Mouse (Mus musculus) neutrophil, adult 5-6 weeks (primary cell): ENCODE results near the gene Ocln. TPM values are rescaled to one million over a fixed set of nuclear protein-coding genes. Genes with fewer than 3 reads are reported as not detected.

Experiments
- ATAC-seq: fragments of 151-379, 151-347 bp; 2 replicates; pipeline ENCODE4 v1.8.0; 2017; ENCODE audit warnings: mild to moderate bottlenecking, moderate TSS enrichment; ENCODE audit not compliant: insufficient number of reproducible peaks, poor library complexity, low FRiP score, severe bottlenecking; ENCODE audit errors: extremely low read depth
- total RNA-seq: library from RNA; stranded (forward); fragments of 200-1000 nt; gene quantifications from 2 replicates; pipeline ENCODE4 v1.2.3, GENCODE M21; 2017

The Ocln gene
- 0.47 TPM in 1 of 2 replicates, not detected in the other for total RNA-seq

GRCm38 (mm10) chr13:100552369-100553041, at the start of gene Ocln:
Ocln (minus strand) TSS chr13:100552718.
- no peak for ATAC-seq

GRCm38 (mm10) chr13:100601034-100601433, 48.5 kb upstream of the Ocln start:
- no peak for ATAC-seq

DNA sequence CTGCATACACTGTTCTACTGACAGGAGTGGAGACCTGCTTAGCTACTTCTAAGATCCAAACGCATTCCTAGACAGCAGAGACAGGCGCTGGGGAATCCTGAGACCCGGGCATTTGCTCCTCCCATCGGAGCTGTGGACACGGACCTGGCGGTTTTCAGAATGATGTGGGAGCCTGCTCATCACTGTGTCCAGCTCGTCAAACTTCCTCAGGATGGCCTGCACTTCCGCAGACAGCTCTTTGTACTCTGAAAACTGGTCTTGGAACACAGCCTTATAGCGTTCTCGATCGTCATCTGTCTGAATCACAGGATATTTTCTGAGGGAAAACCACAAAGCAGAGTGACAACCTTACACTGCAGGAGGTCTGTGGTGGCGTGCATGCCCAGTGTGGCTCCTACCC, 47.8 kb upstream of the Ocln start:
- no peak for ATAC-seq

GRCm38 (mm10) chr13:100597284-100597683, 44.8 kb upstream of the Ocln start:
- no peak for ATAC-seq

GRCm38 (mm10) chr13:100595552-100595885, 43.0 kb upstream of the Ocln start:
- ATAC-seq, result no peak

- no peak for ATAC-seq
Observed at GRCm38 (mm10) chr13:100594838-100595551, 42.5 kb upstream of the Ocln start.

- peak; percentile 85 for ATAC-seq
Observed at GRCm38 (mm10) chr13:100594041-100594792, 41.7 kb upstream of the Ocln start.

- 0 out of 2 replicates have a peak, but pooled peaks have one; percentile 19 for ATAC-seq
Observed at GRCm38 (mm10) chr13:100588646-100589045, 36.1 kb upstream of the Ocln start.

GRCm38 (mm10) chr13:100582144-100582543, 29.6 kb upstream of the Ocln start:
- ATAC-seq, result no peak

GRCm38 (mm10) chr13:100581701-100582100, 29.2 kb upstream of the Ocln start:
- ATAC-seq, result no peak

DNA sequence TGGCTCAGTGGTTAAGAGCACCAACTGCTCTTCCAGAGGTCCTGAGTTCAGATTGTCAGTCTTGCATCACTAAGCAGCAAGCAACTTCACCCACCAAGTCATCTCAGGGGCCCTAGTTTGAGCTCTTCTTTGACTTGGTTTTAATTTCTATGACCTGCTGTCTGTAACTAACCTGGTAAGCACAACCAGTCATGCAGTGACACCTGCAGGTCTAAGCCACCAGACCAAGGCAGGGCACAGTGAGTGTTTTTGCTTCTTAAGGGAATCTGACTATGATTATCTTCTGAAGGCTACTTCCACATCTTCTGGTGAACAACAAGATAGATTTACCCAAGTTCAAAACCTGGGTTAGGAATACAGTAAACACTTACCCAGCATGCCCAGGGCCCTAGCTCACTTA, 27.4 kb upstream of the Ocln start:
- ATAC-seq, result no peak

DNA sequence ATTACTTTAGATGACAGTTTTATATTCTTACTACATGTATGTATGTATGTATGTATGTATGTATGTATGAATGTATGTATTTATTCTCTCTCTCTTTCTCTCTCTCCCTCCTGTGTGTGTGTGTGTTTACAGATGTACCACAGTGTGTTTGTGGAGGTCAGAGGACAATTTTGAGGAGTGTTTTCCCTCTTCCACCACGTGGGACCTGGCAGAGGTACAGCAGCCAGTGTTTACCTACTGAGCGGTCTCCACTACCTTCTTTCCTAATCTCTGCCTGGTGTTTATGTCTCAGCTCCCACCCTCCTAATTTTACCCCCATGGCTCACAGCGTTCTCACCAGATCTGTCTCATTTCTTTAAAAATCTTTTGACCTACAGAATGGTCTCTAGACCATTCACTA, 26.7 kb upstream of the Ocln start:
- ATAC-seq, result no peak

GRCm38 (mm10) chr13:100575950-100576349, 23.4 kb upstream of the Ocln start:
- peak; percentile 95 for ATAC-seq

DNA sequence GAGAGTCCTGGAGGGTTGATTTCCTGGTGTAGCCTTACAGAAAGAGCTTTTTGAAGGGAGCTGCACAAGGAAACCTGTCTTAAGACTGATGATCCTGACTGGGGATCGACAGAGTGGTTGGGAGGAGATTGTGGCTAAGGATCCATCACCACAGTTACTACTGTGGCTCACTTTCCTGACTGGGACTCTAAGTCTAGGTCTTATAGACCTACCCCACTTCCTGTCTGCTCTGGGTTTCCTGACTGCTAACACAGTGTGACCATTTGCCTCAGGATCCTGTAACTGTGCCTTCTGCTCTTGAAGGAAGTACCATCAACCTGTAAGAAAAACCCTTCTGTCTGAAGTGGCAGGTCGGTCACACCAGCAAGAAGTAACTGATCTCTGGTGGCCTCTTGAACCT, 18.2 kb upstream of the Ocln start:
- ATAC-seq, result no peak

DNA sequence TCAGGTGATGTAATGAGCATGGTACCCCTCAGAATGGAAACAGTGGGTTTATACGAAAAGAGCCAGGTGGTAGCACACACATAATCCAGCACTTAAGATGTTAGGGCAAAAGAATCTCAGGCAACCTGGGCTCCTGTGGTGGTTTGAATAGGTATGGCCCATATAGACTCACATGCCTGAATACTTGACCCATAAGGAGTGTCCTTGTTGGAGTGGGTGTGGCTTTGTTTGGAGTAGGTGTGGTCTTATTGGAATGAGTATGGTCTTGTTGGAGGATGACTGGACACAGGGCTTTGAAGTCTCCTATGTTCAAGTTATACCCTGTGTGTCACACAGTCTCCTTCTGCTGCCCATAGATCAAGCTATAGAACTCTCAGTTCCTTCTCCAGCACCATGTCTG, 15.8 kb upstream of the Ocln start:
- no peak for ATAC-seq

GRCm38 (mm10) chr13:100559449-100559848, 6.9 kb upstream of the Ocln start:
- ATAC-seq, result no peak

GRCm38 (mm10) chr13:100557011-100557410, 4.5 kb upstream of the Ocln start:
- ATAC-seq, result no peak

DNA sequence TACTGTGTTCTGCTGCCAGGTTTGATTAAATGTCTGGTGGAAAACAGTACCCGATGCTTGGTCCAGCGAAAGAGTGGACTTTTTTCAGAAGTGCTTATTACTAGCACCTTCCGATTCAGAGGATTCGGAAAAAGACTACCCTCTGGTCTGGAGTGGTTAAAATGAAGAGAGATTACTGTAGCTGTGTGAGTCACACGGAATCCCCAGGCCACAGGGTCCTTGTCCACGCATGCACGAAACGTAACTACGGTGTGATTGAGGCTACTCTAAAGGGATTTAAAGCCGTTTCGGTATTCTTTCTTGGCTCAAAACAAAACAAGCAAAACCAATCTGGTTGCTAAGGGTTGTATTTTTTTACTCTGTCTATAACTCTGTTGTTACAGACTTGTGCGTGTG, 522 bp upstream of the Ocln start:
- ATAC-seq, result no peak

DNA sequence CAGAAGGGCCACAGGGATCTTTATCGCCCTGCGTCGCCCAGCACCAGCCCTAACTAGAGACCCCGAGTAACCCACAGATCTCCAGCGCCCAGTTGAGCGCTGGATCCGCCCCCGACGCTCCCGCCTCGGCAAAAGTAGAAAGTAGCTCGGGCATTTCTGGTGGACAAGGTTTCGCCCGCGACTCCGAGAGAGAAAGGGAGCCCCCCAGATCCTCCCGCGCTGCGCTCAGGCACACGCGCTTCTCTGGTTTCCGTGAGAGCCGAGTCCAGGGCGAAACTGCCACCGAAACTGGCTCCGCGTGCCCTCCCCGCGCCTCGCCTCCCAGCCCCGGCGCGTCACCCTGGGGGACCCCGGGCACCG, 529 bp downstream of the Ocln start:
- ATAC-seq, result no peak

GRCm38 (mm10) chr13:100551371-100552008, 1.0 kb downstream of the Ocln start:
- ATAC-seq, result no peak
